Mouse (Mus musculus) v-Abl transformed pro-B cells (cell line): Measurements from ENCODE around the gene Epn1.

ENCODE experiments used
- in situ Hi-C, 2 experiments: fragments of 400-800 bp; cut with MboI; formaldehyde crosslinking; loops; one replicate each; pipeline ENCODE4 v1.15.1; 2025; ENCODE audit not compliant: unreplicated experiment in 2 of 2

The Epn1 gene

GRCm38 (mm10) chr7:5056651-5057263 lies 23.3 kb upstream of the Epn1 start:
- in situ Hi-C loops = loop anchor here (10.0 to 25.0 kb wide), 2 partner anchors 394 to 512 kb away; partner anchors contain the start of genes Ppp6r1 (in 1 of the 2) and Syt5 (in 1 of the 2)

- in situ Hi-C loops = loop anchor here (10.0 to 25.0 kb wide), 2 partner anchors 395 to 513 kb away; partner anchors contain the start of genes Ppp6r1 (in 1 of the 2) and Syt5 (in 1 of the 2)
These were observed 22.7 kb upstream of the Epn1 start for GRCm38 (mm10) chr7:5057381-5057780.

- in situ Hi-C loops = loop anchor here (10.0 to 25.0 kb wide), 2 partner anchors 396 to 513 kb away; partner anchors contain the start of genes Ppp6r1 (in 1 of the 2) and Syt5 (in 1 of the 2)
These were observed 22.2 kb upstream of the Epn1 start for GRCm38 (mm10) chr7:5057804-5058203.

GRCm38 (mm10) chr7:5058631-5059030 lies 21.4 kb upstream of the Epn1 start:
- in situ Hi-C loops = loop anchor here (10.0 to 25.0 kb wide), 2 partner anchors 396 to 514 kb away; partner anchors contain the start of genes Ppp6r1 (in 1 of the 2) and Syt5 (in 1 of the 2)

GRCm38 (mm10) chr7:5059421-5059820 lies 20.6 kb upstream of the Epn1 start:
- in situ Hi-C loops = loop anchor here (10.0 to 25.0 kb wide), 2 partner anchors 397 to 515 kb away; partner anchors contain the start of genes Ppp6r1 (in 1 of the 2) and Syt5 (in 1 of the 2)

GRCm38 (mm10) chr7:5060239-5060731 lies 19.8 kb upstream of the Epn1 start:
- in situ Hi-C loops = loop anchor here (10.0 to 25.0 kb wide), 2 partner anchors 398 to 1095 kb away; partner anchors contain the start of genes Ppp6r1 (in 1 of the 2) and Zfp787 (in 1 of the 2)

- in situ Hi-C loops = loop anchor here (10.0 to 25.0 kb wide), 2 partner anchors 399 to 1094 kb away; partner anchors contain the start of genes Ppp6r1 (in 1 of the 2) and Zfp787 (in 1 of the 2)
These were observed 18.9 kb upstream of the Epn1 start for GRCm38 (mm10) chr7:5060944-5061773.

- in situ Hi-C loops = loop anchor here (10.0 to 25.0 kb wide), 2 partner anchors 400 to 1093 kb away; partner anchors contain the start of genes Ppp6r1 (in 1 of the 2) and Zfp787 (in 1 of the 2)
These were observed 18.2 kb upstream of the Epn1 start, which contains the start of gene U2af2 for GRCm38 (mm10) chr7:5061774-5062359. TSS of gene U2af2 (plus strand) at chr7:5062143.

- in situ Hi-C loops = loop anchor here (10.0 to 25.0 kb wide), 2 partner anchors 400 to 1092 kb away; partner anchors contain the start of genes Ppp6r1 (in 1 of the 2) and Zfp787 (in 1 of the 2)
These were observed 17.6 kb upstream of the Epn1 start for GRCm38 (mm10) chr7:5062360-5063001.

GRCm38 (mm10) chr7:5064886-5065285 lies 15.1 kb upstream of the Epn1 start:
- in situ Hi-C loops = loop anchor here (10.0 to 25.0 kb wide), 2 partner anchors 403 to 1090 kb away; partner anchors contain the start of genes Ppp6r1 (in 1 of the 2) and Zfp787 (in 1 of the 2)

GRCm38 (mm10) chr7:5073586-5073985 lies 6.4 kb upstream of the Epn1 start:
- in situ Hi-C loops = loop anchor here in 1 of 2 experiments (25.0 kb wide), 1 partner anchor 411 kb away; the partner anchor contains the start of gene Ppp6r1

- in situ Hi-C loops = loop anchor here in 1 of 2 experiments (25.0 kb wide), 1 partner anchor 413 kb away; the partner anchor contains the start of gene Ppp6r1
These were observed 5.1 kb upstream of the Epn1 start for GRCm38 (mm10) chr7:5074984-5075383.

- in situ Hi-C loops = no loop called here
These were observed 3.1 kb upstream of the Epn1 start for GRCm38 (mm10) chr7:5076931-5077330.

GRCm38 (mm10) chr7:5079365-5080009 lies 548 bp upstream of the Epn1 start:
- in situ Hi-C loops = loop anchor here in 1 of 2 experiments (10.0 kb wide), 1 partner anchor 1205 kb away; the partner anchor contains the start of gene Zfp667

- in situ Hi-C loops = loop anchor here in 1 of 2 experiments (10.0 kb wide), 1 partner anchor 1204 kb away; the partner anchor contains the start of gene Zfp667
These were observed 780 bp downstream of the Epn1 start for GRCm38 (mm10) chr7:5080815-5081214.

- in situ Hi-C loops = loop anchor here in 1 of 2 experiments (10.0 kb wide), 1 partner anchor 1204 kb away; the partner anchor contains the start of gene Zfp667
These were observed 1.2 kb downstream of the Epn1 start for GRCm38 (mm10) chr7:5081241-5081640.

GRCm38 (mm10) chr7:5081939-5082338 lies 1.9 kb downstream of the Epn1 start:
- in situ Hi-C loops = loop anchor here in 1 of 2 experiments (10.0 kb wide), 1 partner anchor 1203 kb away; the partner anchor contains the start of gene Zfp667
